Mouse (Mus musculus) hindbrain, embryonic 11.5 days (tissue): ENCODE results near the gene H1f0. TPM values are rescaled to one million over a fixed set of nuclear protein-coding genes. Genes with fewer than 3 reads are reported as not detected.

Source experiments
- ATAC-seq: fragments of 200-750 bp; cut with Nextera tagmentation; 2 replicates; pipeline ENCODE4 v1.8.0; 2017; ENCODE audit warnings: mild to moderate bottlenecking, moderate TSS enrichment, moderate library complexity; ENCODE audit not compliant: low FRiP score
- DNase-seq: peaks from one replicate; pipeline ENCODE4 v3.0.0-alpha.2; 2015; ENCODE audit warnings: low spot score
- H3K27ac ChIP-seq: fragments of 300-500 bp; sonication (generic); 2 replicates; pipeline ENCODE4 v1.5.1; 2014; ENCODE audit warnings: mild to moderate bottlenecking, low read depth, low read length
- H3K27me3 ChIP-seq: fragments of 300-500 bp; sonication (generic); 2 replicates; pipeline ENCODE4 v1.6.1; 2014; ENCODE audit warnings: mild to moderate bottlenecking, low read length, moderate library complexity, mixed read lengths; ENCODE audit not compliant: control insufficient read depth, insufficient read depth
- H3K36me3 ChIP-seq: fragments of 300-500 bp; sonication (generic); 2 replicates; pipeline ENCODE4 v1.6.1; 2014; ENCODE audit warnings: mild to moderate bottlenecking, low read length, moderate library complexity, mixed read lengths; ENCODE audit not compliant: control insufficient read depth, insufficient read depth
- H3K4me1 ChIP-seq: fragments of 300-500 bp; sonication (generic); replicated peaks from 2 replicates; pipeline ENCODE4 v1.6.1; 2014; ENCODE audit warnings: low read length, mixed read lengths; ENCODE audit not compliant: control insufficient read depth, insufficient read depth
- H3K4me2 ChIP-seq: fragments of 300-500 bp; sonication (generic); replicated peaks from 2 replicates; pipeline ENCODE4 v1.6.1; 2014; ENCODE audit warnings: mild to moderate bottlenecking, low read depth, low read length
- H3K4me3 ChIP-seq: fragments of 300-500 bp; sonication (generic); 2 replicates; pipeline ENCODE4 v1.5.1; 2014; ENCODE audit warnings: low read depth, low read length
- H3K9ac ChIP-seq: fragments of 300-500 bp; sonication (generic); 2 replicates; pipeline ENCODE4 v1.6.1; 2014; ENCODE audit warnings: low read depth, low read length
- H3K9me3 ChIP-seq: fragments of 300-500 bp; sonication (generic); 2 replicates; pipeline ENCODE4 v1.6.1; 2016; ENCODE audit warnings: low read length; ENCODE audit not compliant: control insufficient read depth
- WGBS: fragments of 180-500 bp; shearing (Covaris S2); extraction: QIAGEN DNeasy Blood & Tissue Kit; methylation state at CpG from one replicate; pipeline ENCODE4 v1.1.7; 2014; 5-methylcytosine and 5-hydroxymethylcytosine counted together
- polyA plus RNA-seq: library from polyadenylated mRNA; unstranded; fragments of >200 nt; fragmentation: Nextera tagmentation; extraction: Ambion mirVana; gene quantifications from 2 replicates; pipeline ENCODE4 v1.2.1, GENCODE M21; 2014

Gene H1f0
- polyA plus RNA-seq, 1 experiment from 2014 or later: 154 TPM

GRCm38 (mm10) chr15:79040501-79041416, 12.5 kb downstream of the H1f0 start:
- peaks cover 8% of the 10 kb centered on the region for H3K4me1 ChIP-seq
- DNase-seq (peak; percentile 47), ATAC-seq (no peak)
- no peaks in the 10 kb centered on the region for H3K9me3 ChIP-seq
- peak overlapping the region; percentile 29; the same call in 1 of the 2 replicates for H3K4me2 ChIP-seq
- no peak overlapping the region for H3K4me3 ChIP-seq
- H3K9ac ChIP-seq: no peak overlapping the region; the same call in 1 of the 2 replicates
- H3K27me3 ChIP-seq: peaks cover 33% of the 10 kb centered on the region
- no peaks in the 10 kb centered on the region for H3K36me3 ChIP-seq
- WGBS: 22% methylated on average over 24 of the region's 24 CpGs
- H3K27ac ChIP-seq: no peak overlapping the region

GRCm38 (mm10) chr15:79041585-79041984, 13.3 kb downstream of the H1f0 start, which contains the start of gene Galr3:
Galr3 (plus strand) TSS chr15:79041885.
- H3K36me3 ChIP-seq: no peaks in the 10 kb centered on the region
- 68% methylated on average over 6 of the region's 6 CpGs for WGBS
- no peaks in the 10 kb centered on the region for H3K9me3 ChIP-seq
- ATAC-seq (no peak), DNase-seq (no peak)
- H3K9ac ChIP-seq: peak within 1 kb of the TSS; percentile 27; the same call in 1 of the 2 replicates
- H3K4me2 ChIP-seq: peak within 1 kb of the TSS; percentile 93
- H3K27me3 ChIP-seq: peaks cover 33% of the 10 kb centered on the region
- peaks cover 8% of the 10 kb centered on the region for H3K4me1 ChIP-seq
- H3K27ac ChIP-seq: no peak within 1 kb of the TSS
- H3K4me3 ChIP-seq: peak within 1 kb of the TSS; percentile 45

DNA sequence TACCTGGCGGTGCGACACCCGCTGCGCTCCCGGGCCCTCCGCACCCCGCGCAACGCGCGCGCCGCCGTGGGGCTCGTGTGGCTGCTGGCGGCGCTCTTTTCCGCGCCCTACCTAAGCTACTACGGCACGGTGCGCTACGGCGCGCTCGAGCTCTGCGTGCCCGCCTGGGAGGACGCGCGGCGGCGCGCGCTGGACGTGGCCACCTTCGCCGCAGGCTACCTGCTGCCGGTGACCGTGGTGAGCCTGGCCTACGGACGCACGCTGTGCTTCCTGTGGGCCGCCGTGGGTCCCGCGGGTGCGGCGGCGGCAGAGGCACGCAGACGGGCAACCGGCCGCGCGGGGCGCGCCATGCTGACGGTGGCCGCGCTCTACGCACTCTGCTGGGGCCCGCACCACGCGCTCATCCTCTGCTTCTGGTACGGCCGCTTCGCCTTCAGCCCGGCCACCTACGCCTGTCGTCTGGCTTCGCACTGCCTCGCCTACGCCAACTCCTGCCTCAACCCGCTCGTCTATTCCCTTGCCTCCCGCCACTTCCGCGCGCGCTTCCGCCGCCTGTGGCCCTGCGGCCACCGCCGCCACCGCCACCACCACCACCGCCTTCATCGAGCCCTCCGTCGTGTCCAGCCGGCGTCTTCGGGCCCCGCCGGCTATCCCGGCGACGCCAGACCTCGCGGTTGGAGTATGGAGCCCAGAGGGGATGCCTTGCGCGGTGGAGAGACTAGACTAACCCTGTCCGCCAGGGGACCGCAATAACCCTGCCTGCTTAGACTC, 14.7 kb downstream of the H1f0 start:
- Histone ChIP-seq H3K36me3 (no peaks in the 10 kb centered on the region), H3K27ac (no peak overlapping the region), H3K4me3 (peak overlapping the region; percentile 45), H3K4me1 (peaks cover 8% of the 10 kb centered on the region), H3K4me2 (peak overlapping the region; percentile 93), H3K27me3 (peaks cover 33% of the 10 kb centered on the region), H3K9me3 (no peaks in the 10 kb centered on the region), H3K9ac (peak overlapping the region; percentile 49; the same call in 1 of the 2 replicates)
- WGBS: under 1% methylated on average over 66 of the region's 105 CpGs
- DNase-seq (peak; percentile 55), ATAC-seq (no peak)

- WGBS: 11% methylated on average over 4 of the region's 4 CpGs
- H3K4me3 ChIP-seq: no peak overlapping the region
- H3K9ac ChIP-seq: no peak overlapping the region
- ATAC-seq: peak; percentile 87
- no peaks in the 10 kb centered on the region for H3K9me3 ChIP-seq
- peaks cover 33% of the 10 kb centered on the region for H3K27me3 ChIP-seq
- DNase-seq: peak; percentile 57
- H3K4me1 ChIP-seq: peaks cover 8% of the 10 kb centered on the region
- no peaks in the 10 kb centered on the region for H3K36me3 ChIP-seq
- H3K27ac ChIP-seq: 0 out of 2 replicates have a peak overlapping the region, but pooled peaks have one; percentile 31
- no peak overlapping the region for H3K4me2 ChIP-seq
Observed at GRCm38 (mm10) chr15:79044837-79045236, 16.6 kb downstream of the H1f0 start.

- Histone ChIP-seq H3K4me2 (no peak overlapping the region), H3K27me3 (peaks cover 8% of the 10 kb centered on the region), H3K36me3 (no peaks in the 10 kb centered on the region; the same call in 1 of the 2 replicates), H3K4me3 (no peak overlapping the region), H3K27ac (no peak overlapping the region), H3K9me3 (no peaks in the 10 kb centered on the region), H3K4me1 (peaks cover 3% of the 10 kb centered on the region; the same call in 1 of the 2 replicates), H3K9ac (no peak overlapping the region)
- DNase-seq (no peak), ATAC-seq (no peak)
- 77% methylated on average over 4 of the region's 4 CpGs for WGBS
Observed at GRCm38 (mm10) chr15:79048186-79048585, 19.9 kb downstream of the H1f0 start.

DNA sequence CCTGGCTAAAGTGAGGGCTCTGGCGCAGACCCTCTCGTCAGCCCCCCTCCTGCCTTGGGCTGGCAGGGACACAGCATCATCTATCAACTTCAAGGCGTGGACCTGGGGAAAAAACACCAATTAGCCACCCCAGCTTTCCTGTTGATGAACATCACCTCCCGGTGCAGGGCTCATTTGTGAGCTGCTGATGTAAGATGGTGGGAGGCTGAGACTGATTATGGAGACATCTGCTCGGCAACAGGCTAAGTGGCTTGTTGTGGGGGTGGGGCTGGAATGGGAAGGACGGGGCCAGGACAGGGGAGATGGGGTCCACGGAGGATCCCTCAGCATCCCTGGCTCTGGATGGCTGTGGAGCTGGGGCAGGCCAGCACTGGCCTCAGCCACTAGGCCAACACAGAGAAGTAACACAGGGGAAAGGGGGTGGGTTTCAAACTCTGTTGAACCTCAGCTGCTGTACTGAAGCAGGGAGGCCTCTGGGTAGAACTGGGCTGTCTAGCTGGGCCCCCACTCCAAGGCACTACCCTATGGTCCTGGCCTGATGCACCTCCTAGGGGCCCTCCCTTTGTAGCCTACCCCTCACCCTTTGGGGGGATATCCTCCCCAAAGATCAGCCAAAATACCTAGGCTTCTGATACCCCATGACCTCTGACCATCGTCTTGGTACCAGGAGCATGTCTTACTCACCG, 22.1 kb downstream of the H1f0 start:
- Histone ChIP-seq H3K4me1 (no peaks in the 10 kb centered on the region; the same call in 1 of the 2 replicates), H3K27ac (no peak overlapping the region), H3K9ac (peak overlapping the region; percentile 20; the same call in 1 of the 2 replicates), H3K9me3 (no peaks in the 10 kb centered on the region), H3K36me3 (peaks cover 11% of the 10 kb centered on the region), H3K4me2 (no peak overlapping the region), H3K27me3 (no peaks in the 10 kb centered on the region), H3K4me3 (no peak overlapping the region)
- WGBS: 58% methylated on average over 9 of the region's 9 CpGs
- ATAC-seq (peak; percentile 64; the same call in 1 of the 2 replicates), DNase-seq (no peak)

GRCm38 (mm10) chr15:79050964-79051363, 22.7 kb downstream of the H1f0 start:
- H3K4me2 ChIP-seq: no peak overlapping the region
- H3K9ac ChIP-seq: no peak overlapping the region
- H3K4me3 ChIP-seq: no peak overlapping the region
- WGBS: 85% methylated on average over 2 of the region's 2 CpGs
- no peak for DNase-seq
- no peak overlapping the region for H3K27ac ChIP-seq
- peaks cover 16% of the 10 kb centered on the region for H3K36me3 ChIP-seq
- H3K9me3 ChIP-seq: no peaks in the 10 kb centered on the region
- no peaks in the 10 kb centered on the region; the same call in 1 of the 2 replicates for H3K4me1 ChIP-seq
- no peaks in the 10 kb centered on the region for H3K27me3 ChIP-seq
- ATAC-seq: no peak
